Mouse (Mus musculus) embryonic fibroblast, embryonic 13.5 days (primary cell): ENCODE data around the gene Omg. TPM values are rescaled to one million over a fixed set of nuclear protein-coding genes. Genes with fewer than 3 reads are reported as not detected.

ENCODE experiments used
- H3K27ac ChIP-seq: 2 replicates; pipeline ENCODE4 v1.5.1; 2012; ENCODE audit warnings: low read length, control low read depth, inconsistent platforms; ENCODE audit not compliant: insufficient read depth
- H3K4me1 ChIP-seq: 2 replicates; pipeline ENCODE4 v1.6.1; 2011; ENCODE audit warnings: low read length; ENCODE audit not compliant: control insufficient read depth, insufficient read depth
- H3K4me3 ChIP-seq: 2 replicates; pipeline ENCODE4 v1.5.1; 2011; ENCODE audit warnings: mild to moderate bottlenecking, control low read depth, low read length; ENCODE audit not compliant: insufficient read depth
- CTCF ChIP-seq: IDR thresholded peaks from 2 replicates; pipeline ENCODE4 v1.5.1; 2011; ENCODE audit warnings: mild to moderate bottlenecking, control low read depth, low read length, moderate library complexity, borderline replicate concordance; ENCODE audit not compliant: insufficient read depth
- POLR2A ChIP-seq: IDR thresholded peaks from 2 replicates; pipeline ENCODE4 v1.6.1; 2011; ENCODE audit warnings: low read depth, mild to moderate bottlenecking, control low read depth, low read length, moderate library complexity
- polyA plus RNA-seq: library from polyadenylated mRNA; stranded (reverse); fragments of >200 nt; gene quantifications from 2 replicates; pipeline ENCODE4 v1.2.4, GENCODE M21; 2011; ENCODE audit warnings: low read depth; ENCODE audit not compliant: missing spikeins, insufficient read length

The Omg gene
- polyA plus RNA-seq, result not detected in 2 replicates

- H3K27ac ChIP-seq, result no peak within 1 kb of the TSS
- no peak within 1 kb of the TSS for H3K4me3 ChIP-seq
- H3K4me1 ChIP-seq, result no peaks in the 10 kb centered on the region
- TF ChIP-seq CTCF (no peak), POLR2A (no peak)
These were observed at the start of gene Omg for GRCm38 (mm10) chr11:79503845-79504244. Gene Omg, minus strand, starts transcription at chr11:79504084.

DNA sequence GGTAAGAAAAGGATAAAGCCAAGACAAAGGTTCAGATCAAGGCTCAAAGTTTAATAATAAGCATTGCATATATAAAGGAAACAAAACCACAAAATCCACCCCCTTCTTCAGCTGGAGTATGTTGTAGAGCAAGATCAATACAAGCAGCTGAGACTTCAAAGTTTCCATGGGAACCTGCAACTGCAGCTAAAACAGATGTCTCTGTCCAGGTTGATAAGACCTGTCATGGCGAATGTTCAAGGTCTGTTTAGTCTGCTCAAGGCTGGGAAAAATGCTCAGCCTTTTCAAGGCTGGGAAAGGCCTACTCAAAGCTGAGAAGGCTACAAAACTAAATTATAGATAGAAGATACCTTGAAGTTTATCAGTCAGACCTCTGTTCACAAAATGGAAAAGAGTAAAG, 48.7 kb upstream of the Omg start:
- H3K27ac ChIP-seq, result no peak overlapping the region
- H3K4me3 ChIP-seq, result no peak overlapping the region
- TF ChIP-seq POLR2A, result no peak
- no peak for TF ChIP-seq CTCF
- H3K4me1 ChIP-seq, result no peaks in the 10 kb centered on the region

GRCm38 (mm10) chr11:79536293-79536692, 32.4 kb upstream of the Omg start:
- Histone ChIP-seq H3K4me3 (no peak overlapping the region), H3K4me1 (peaks cover 12% of the 10 kb centered on the region), H3K27ac (no peak overlapping the region)
- TF ChIP-seq CTCF (no peak), POLR2A (no peak)

GRCm38 (mm10) chr11:79535554-79535953, 31.7 kb upstream of the Omg start:
- Histone ChIP-seq H3K4me3 (no peak overlapping the region), H3K4me1 (peaks cover 12% of the 10 kb centered on the region), H3K27ac (no peak overlapping the region; the same call in 1 of the 2 replicates)
- no peak for TF ChIP-seq CTCF
- TF ChIP-seq POLR2A, result no peak

GRCm38 (mm10) chr11:79533950-79534690, 30.2 kb upstream of the Omg start:
- Histone ChIP-seq H3K4me3 (no peak overlapping the region), H3K4me1 (peaks cover 12% of the 10 kb centered on the region), H3K27ac (peak overlapping the region; percentile 65)
- TF ChIP-seq POLR2A (no peak), CTCF (no peak)

GRCm38 (mm10) chr11:79533311-79533710, 29.4 kb upstream of the Omg start:
- Histone ChIP-seq H3K4me3 (no peak overlapping the region), H3K4me1 (peaks cover 12% of the 10 kb centered on the region), H3K27ac (no peak overlapping the region)
- TF ChIP-seq POLR2A, result no peak
- no peak for TF ChIP-seq CTCF

GRCm38 (mm10) chr11:79531485-79531884, 27.6 kb upstream of the Omg start:
- Histone ChIP-seq H3K27ac (no peak overlapping the region), H3K4me3 (no peak overlapping the region), H3K4me1 (peaks cover 12% of the 10 kb centered on the region)
- TF ChIP-seq CTCF, result no peak
- no peak for TF ChIP-seq POLR2A

- H3K27ac ChIP-seq, result peak overlapping the region; percentile 20; the same call in 1 of the 2 replicates
- H3K4me1 ChIP-seq, result peaks cover 12% of the 10 kb centered on the region
- H3K4me3 ChIP-seq, result no peak overlapping the region
- TF ChIP-seq CTCF (no peak), POLR2A (no peak)
These were observed 26.9 kb upstream of the Omg start for GRCm38 (mm10) chr11:79530774-79531173.

GRCm38 (mm10) chr11:79530333-79530761, 26.5 kb upstream of the Omg start, which contains the start of the genes Evi2 and Evi2a:
Gene Evi2, minus strand, starts transcription at chr11:79530589.
Gene Evi2a, minus strand, starts transcription at chr11:79530609.
- H3K4me1 ChIP-seq, result peaks cover 9% of the 10 kb centered on the region
- TF ChIP-seq POLR2A (no peak), CTCF (no peak)
- peak within 1 kb of the TSS; percentile 47; the same call in 1 of the 2 replicates for H3K27ac ChIP-seq
- no peak within 1 kb of the TSS for H3K4me3 ChIP-seq

DNA sequence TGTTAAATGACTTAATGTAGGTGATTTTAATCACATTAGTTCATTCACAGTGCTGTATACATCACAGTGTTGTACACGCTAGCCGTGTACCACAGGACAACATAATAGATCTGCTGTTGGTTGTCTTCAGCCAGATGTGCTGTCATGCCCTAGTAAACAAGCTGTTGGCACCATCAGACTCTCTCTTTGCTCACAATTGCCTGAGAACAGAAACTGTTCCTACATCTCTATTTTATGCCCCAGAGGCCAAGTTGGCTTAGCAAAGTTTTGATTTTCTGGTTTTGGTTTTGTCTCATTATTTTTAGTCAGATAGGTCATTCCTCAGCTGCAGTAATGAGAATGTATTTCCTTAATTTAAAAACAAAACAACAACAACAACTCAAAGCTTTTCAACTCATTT, 25.9 kb upstream of the Omg start:
- TF ChIP-seq POLR2A (no peak), CTCF (no peak)
- Histone ChIP-seq H3K4me1 (peaks cover 5% of the 10 kb centered on the region), H3K4me3 (no peak overlapping the region), H3K27ac (peak overlapping the region; percentile 44; the same call in 1 of the 2 replicates)
